Mouse (Mus musculus): Measurements from ENCODE around the gene Apbb2.

Apbb2 gene

DNA sequence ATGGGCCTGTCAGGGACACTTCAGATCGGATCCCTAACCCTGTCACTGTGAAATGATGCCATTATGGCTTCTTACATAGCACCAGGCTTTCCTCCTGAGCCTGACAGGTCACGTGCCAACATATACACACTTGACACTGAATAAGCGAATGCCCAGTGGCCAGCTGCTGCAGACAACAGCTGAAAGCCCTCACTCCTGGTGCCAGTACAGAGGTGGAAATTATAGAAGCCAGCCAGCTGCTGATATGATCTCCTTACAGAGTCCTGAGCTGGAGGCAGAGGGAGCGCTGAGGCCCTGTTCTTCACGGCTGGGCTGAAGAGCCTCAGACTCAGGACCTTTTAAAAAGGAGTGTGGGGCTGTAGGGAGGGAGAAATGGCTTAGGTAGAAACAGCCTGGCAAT, 234.5 kb downstream of the Apbb2 start:
- no peak for DNase-seq (ENCODE audit: low read depth, low spot score)

DNA sequence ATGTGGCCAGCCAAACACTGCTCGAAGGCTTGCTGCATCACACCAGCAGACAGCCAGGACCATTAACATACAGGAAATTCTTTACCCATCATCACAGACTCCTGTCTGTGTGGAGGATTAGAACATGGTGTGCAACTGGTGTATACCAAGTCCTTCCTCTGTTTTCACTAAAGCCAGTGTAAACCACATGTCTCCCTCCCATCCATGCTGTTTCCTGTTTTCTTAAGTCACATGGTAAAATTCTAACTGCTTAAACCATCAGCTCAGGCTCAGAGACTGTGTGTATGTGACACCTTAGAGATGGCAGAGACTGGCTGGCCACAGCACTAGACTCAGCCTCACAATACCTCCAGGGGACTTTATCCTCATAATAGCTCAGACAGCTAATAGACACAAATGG, 236.5 kb downstream of the Apbb2 start:
- DNase-seq (ENCODE audit: low read depth, low spot score), result no peak

DNA sequence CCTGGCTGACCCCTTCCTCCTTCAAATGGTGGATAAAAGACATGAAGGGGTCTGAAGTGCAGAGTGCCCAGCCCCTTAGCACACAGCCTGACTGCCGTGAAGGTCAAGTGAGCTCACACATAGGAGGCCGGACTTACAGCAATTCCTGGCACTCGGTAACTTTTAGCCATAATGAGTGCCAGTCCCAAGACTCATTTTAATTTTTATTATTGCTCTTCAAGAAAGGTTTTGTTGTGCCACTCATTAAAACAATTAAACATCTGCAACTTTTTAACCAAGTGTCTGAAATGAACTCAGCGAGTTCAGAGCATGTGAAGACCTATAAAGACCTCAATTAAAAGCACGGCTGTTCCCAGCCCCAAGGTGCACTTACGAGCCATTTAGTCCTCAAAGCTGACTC, 239.6 kb downstream of the Apbb2 start:
- no peak for DNase-seq (ENCODE audit: low read depth, low spot score)

DNA sequence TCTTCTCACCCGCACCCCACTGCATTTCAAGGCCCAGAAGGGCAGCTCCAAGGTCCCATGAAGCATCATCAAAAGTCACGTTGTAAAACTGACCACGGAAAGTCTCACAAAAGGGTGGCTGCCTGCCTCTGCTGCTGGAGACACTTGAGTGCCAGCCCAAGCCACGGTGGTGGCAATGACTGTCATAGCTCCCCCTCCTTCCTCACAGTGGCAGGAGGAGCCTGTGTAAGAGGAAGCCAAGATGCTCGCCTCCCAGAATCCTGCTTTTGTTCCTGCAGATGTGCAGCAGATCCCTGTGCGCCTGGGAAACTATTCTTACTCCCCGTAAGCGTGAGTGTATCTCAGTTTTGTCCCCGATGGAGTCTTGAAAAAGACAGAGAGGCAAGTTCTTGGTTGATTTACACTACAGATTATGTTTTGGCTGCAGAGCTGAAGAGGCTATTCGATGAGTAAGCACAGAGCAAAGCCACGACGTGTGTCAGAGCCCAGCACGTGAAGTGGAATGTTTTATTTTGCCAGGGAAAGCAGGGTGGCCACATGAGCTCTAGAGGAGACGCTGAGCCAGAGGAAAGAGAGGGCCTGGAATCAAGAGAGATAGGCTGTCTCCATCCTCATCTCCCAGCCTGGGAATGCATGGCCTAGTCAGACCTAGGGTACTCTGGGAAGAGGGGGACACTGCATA, 241.9 kb downstream of the Apbb2 start:
- no peak for DNase-seq (ENCODE audit: low read depth, low spot score)

DNA sequence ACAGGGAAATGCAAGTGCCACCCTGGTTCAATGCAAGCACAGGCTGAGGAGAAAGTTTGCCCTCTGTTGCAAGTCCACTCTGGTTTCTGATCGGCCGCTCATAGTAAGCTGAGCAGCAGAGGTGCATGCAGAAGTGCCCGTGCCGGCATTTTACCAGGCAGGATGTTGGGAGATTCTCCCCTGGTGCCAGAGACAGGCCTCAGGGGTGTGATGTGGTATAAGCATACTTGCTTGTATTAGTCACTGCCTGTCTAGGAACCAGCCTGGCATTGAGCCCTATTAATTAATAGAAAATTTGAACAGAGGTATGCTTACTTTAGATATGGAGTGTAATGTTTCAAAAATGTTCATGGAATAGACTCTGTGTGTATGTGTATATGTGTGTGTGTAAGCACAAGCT, 244.2 kb downstream of the Apbb2 start:
- DNase-seq (ENCODE audit: low read depth, low spot score), result no peak

DNA sequence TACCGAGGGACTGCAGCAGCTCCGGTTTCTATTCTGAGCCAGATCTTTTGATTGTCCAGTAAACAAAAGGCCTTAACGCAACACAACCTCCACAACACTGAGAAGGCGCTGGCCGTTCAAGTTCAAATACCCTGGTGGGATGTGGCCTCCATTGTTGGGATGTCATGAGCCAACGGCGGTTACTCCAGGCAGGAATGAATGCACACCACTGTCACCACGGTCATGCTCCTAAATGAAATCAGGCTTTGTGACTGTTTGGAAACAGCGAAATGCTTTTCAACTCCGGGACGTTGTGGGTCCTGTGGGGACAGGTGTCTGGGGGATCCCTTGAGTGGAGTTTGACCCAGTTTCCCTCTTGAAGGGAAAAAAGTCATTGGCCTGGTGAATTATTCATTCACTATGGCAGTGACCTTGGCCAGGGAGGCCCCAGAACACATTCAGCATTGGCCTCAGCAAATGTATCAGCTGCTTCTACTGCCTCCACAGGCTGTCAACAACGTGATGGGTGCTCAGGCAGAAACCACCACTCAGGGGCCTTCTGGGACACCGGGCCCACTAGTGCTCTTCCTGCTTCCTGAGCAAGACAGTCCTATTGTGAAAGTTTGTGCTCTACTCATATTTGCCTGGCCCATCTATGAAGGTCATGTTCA, 244.9 kb downstream of the Apbb2 start:
- no peak for DNase-seq (ENCODE audit: low read depth, low spot score)

DNA sequence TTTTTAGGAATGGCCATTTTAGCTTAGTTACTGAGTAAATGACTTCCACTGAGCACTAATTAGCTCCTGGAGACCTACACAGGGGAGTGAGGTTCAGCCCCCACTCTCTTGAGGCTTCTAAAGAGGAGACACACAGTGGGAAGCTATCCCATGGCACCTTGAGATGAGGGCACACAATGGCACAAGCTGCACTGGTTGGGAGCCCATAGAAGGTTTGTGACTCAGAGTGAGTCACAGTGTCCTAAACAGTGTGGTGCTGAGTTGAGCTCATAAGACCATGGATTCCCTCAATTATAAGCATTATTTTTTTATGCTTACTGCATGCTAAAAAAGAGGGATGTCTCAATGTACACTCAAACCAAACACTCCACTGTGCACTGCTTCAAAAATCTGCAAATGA, 247.5 kb downstream of the Apbb2 start:
- DNase-seq (ENCODE audit: low read depth, low spot score), result no peak

DNA sequence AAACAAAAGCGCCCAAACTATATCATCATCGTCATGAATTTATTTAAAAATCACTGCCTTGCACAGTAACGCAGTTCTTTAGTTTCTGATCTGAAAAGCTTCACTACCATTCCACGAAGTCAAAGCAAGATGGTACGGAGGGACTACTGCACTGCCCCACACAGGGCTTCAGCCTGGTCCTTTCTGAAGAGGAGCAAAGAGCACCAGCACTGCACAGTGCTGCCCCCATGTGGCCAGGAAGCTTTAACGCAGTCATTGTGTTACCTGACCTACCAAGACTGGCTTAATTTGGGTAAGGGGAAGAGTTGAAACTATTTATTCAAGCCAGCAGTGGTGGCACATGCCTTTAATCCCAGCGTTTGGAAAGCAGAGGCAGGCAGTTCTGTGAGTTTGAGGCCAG, 249.6 kb downstream of the Apbb2 start:
- peak; percentile 23 for DNase-seq (ENCODE audit: low read depth, low spot score)

DNA sequence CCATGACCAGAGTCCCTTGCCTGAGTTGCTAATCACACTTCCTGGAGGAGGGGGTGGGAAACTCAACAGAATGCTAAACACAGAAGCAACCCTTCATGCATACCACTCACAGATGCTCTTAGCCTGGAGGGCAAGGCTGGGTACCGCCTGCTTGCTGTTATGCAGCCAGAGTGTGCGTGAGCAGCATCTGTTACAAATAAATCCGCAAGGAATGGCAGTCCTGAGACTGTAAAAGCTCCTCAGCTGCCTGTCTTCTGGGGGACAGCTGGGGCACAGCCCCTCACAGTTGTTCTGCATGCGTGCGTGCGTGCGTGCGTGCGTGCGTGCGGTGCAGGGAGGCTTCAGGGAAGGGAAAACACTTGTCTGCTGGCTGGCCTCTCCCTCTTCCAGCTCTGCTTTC, 250.9 kb downstream of the Apbb2 start:
- no peak for DNase-seq (ENCODE audit: low read depth, low spot score)

DNA sequence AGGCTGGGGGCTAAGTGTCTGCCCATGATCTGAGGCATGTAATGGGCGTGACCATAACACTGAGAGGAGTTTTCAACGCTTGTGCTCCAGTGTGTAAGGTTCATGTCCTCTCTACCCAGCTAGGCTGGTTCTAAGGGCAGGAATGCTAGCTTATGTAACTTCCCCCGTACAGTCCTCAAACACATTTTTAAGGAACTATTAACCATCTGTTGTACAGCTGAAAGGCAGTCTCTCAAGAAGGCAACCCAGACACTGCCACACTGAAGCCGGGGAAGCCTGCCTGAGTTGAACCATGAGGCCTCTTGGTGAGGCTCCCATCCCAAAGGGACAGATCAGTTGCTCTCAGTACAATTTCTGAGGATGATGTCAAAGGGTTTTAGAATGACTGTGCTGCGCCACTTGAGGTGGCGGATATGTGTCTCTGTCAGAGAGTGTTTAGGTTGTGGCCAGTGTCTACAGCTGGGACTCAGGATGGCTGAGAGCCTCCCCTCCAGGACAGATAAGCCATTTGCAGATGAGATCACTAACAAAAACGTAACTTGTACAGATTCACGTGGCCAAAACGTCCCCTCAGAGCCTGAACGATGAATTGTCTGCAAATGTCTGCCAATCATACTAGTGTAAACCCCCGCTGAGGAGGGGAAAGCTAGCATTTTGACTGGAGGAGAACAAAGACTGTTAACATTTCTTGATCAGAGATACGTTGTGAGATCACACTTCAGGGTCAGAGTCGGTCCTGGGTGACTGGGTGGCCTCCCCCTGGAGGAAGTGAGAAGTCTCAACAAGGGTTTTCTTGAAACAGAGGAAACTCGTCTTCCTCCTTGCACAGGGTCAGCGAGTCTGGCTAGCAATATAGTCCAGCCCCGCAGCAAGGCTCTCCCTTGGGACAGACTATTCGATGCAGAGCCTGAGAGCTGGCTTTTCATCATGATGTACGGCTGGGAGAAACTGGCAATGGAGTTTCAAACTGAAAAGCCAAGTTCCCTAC, 255.0 kb downstream of the Apbb2 start:
- DNase-seq (ENCODE audit: low read depth, low spot score), result no peak

DNA sequence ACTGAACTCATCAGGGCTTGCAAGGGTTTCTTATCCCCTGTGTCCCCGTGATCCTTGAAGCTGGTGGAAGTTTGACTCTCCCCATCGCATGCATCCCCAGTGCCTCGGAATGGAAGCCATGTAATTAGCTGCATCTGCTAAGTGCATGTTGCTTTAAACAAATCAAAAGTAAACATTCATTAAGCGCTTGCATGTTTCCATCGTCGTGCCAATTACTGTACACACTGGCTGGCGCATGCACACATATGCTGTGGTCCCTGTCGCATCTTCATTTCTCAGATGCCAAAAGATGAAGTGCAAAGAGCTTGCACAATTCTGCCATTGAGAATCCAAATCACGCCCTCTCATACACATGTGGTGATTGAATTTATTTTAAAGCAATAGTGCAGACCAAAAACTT, 257.8 kb downstream of the Apbb2 start:
- no peak for DNase-seq (ENCODE audit: low read depth, low spot score)

DNA sequence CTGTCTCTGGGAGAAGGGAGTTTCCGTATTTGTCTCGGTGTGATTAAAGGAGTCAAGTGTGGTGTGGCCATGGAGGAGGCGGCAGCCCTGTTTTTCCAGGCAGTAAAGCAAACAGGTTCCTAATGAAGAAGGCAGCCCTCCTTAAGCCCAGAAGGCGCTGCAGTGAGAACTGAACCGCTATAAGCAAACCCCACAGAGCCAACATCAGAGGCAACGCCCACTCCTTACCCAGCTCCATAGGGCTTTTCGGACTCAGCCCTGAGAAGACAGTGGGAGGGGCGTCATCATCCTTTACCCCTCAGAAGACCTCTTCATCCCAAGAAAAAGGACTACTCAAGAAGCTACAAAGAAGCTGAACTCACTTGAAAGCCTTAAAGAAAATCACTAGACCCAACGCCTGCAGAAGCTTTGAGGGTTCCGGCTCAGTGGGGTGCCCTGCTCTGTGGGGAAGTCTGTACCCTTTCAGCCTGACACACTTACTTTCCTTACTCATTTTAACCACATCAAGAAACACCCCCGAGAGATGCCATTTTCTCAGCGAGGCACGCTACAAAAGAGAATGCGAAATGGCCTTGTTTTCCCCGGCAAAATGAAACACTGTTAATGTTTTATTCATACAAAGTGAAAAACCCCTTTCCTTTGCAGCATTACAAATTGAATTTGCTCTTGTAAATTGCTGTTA, 258.7 kb downstream of the Apbb2 start:
- DNase-seq (ENCODE audit: low read depth, low spot score), result no peak

DNA sequence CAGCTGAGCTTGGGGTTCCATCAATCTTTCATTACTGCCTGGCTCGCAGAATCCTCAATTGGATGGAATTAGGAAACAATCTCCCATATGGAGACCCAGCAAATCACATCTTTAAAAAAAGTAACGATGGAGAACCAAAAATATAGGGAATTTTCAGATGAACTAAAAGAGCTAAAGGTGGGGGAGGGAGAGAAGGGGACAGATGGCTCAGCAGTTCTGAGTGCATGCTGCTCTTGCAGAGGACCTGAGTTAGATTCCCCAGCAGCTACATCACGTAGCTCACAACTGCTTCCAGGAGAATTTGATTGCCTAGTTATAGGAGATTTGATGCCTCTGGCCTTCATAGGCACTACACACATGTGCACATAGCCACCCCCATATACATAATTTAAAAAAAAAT, 263.4 kb downstream of the Apbb2 start:
- DNase-seq (ENCODE audit: low read depth, low spot score), result no peak

DNA sequence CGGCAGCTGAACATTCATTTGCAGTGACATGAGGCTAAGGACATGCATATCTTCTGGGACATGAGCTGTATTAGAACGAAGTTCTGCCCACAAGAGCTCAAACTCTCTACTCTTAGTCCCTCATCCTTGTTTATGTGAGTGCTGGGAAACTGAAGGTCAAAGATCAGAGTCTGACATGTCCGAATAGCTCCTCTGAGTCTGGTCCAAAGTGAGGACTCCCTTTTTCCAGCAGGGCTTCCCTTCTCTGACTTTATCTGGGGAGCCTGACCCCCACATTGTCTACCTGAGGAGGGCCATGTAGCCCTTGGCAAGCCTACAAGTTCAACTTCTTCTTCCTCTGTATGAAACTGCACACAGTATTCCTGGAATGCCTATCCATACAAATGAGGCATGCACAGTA, 264.7 kb downstream of the Apbb2 start:
- no peak for DNase-seq (ENCODE audit: low read depth, low spot score)

DNA sequence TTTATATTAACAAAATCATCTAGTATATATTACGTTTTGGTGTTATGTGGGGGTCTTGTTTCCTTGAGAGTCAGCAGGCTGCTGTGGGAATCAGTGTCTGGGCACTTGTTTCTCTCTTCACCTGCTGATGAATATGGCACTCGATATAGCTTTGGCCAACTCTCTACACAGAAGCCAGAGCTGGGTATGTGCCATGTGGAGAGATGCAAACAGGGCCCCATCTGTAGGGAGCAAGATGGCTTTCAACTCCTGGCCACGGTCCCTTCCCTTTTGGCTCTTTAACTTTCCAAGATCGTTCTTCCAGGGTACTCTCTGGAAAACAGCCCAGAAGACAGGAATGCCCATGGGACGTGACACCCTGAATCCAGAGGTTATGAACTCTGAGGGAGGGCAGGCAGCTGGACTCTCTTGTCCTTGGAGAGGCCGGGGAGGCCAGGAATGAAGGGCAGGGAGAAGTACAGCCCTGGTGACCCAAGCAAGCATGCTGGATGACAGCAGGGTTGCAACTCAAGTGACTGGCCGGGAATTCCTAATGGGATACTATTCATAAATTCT, 266.7 kb downstream of the Apbb2 start:
- DNase-seq (ENCODE audit: low read depth, low spot score), result no peak

DNA sequence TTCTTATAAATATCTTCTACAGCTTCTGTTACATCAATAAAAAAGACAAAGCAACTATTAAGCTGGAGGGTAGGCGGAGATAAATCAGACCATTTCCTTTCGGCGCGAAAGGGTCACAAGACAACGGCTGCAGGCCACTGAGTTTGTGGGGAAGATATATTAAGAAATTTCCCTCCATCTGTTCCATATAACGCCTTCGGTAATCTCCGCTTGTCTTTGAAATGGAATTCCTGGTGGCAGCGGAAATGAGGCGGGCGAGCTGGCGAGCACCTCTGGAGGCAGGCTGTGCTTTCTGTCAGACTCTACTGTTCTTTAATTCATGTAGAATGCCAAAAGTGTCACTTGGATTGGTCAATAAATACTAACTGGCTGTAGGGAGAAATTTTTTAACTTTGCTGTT, 267.5 kb downstream of the Apbb2 start:
- no peak for DNase-seq (ENCODE audit: low read depth, low spot score)

DNA sequence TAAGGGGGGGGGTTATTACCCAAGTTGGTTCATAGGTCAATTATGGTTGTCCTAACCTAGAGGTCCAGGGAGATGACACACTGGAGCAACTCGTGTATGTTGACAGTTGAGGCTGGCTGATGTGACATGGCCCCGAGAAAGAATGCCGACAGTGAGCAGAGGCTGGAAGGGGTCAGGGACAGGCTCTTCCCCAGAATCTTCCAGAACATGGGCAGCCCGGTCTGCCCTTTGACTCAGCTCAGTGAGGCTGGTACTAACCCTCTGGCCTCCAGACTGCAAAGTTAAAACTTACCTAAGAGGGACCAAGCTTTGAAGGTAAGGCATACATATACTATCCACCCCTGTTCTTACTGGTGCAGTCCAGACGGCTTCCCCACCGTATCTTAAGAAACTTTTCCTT, 268.0 kb downstream of the Apbb2 start:
- no peak for DNase-seq (ENCODE audit: low read depth, low spot score)

DNA sequence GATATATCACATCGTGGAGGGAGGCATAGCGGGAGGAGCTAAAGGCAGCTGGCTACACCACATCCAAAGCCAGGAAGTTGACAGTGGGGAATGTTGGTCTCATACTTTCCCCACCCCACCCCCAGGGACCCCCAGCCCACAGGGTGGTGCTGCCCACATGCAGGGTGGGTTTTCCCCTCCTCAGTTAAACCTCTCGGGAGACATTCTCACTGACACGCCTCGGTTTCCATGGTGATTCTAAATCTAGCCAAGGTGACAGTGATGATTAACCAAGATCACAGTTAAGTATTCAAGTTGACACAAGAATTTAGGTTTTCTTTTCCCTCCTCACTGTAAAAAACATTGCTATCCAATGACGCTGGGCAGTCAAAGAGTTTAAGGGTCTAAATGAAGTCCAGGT, 270.2 kb downstream of the Apbb2 start:
- DNase-seq (ENCODE audit: low read depth, low spot score), result no peak

DNA sequence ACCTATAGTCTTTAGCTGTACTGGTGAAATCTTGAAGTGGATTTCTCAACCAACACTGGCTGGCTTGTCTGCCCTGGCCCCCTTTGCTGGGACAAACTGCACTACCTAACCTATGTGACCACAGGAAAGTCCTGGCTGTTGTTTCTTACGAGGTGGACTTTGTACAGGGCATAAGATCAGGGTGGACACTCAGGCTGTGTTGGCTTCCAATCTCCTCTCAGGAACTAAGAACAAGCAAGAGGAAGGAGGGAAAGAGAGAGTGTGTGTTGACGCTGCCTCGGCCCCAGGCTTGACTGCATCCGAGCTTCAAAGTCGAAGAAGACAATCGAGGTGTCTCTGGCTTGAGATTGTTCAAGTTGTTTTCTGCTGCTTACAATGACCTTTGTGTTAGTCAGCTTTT, 271.8 kb downstream of the Apbb2 start:
- DNase-seq (ENCODE audit: low read depth, low spot score), result no peak

DNA sequence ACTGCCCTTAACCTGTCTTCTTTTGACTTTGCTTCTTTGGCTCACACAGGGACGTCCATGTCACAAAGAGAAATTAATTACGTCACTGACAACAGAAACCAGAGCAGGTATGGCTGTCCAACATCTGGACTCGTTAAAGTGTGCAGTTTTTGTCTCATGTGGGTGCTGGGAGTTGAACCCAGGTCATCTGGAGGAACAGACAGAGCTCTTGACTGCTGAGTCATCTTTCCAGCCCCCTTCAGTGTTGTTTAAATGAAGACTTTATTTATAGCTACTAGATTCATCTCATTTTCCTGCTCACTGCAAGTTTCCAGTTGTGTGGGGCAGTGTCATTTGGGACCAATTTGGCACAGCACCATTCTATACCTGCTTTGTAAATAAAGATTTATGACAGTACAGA, 273.4 kb downstream of the Apbb2 start:
- DNase-seq (ENCODE audit: low read depth, low spot score), result no peak

DNA sequence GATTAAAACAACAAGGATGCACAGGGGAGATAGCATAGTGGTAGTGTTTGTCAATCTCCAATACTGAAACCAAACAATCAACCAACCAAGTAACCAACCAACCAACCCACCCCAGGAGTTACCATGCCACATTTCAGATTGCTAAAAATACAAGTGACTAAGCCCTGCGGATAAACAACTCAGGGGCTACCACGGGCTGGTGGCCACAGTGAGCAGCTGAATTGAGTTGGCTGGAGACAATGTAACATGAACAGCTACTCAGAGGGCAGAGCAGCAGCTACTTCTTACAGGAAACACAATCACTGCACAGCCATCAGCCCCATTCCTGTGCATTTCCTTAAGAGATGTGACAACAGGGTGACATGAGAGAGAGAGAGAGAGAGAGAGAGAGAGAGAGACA, 274.4 kb downstream of the Apbb2 start:
- no peak for DNase-seq (ENCODE audit: low read depth, low spot score)

DNA sequence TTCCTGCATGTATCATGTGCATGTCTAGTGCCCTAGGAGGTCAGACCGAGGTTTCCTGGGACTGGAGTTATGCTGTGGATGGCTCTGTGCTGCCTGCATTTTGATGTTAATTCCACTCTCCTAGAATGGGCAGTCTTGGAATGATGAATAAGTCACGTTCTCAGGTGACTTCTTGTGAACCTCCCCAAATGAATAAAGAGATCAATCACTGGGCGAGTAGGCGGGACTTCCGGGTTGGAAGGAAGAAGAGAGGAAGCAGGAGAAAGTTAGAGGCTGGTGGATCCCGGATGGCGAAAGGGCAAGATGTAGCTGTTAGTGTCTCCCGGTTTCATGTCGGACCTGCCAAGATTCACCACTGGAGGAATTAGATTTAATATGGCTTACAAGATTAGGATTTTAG, 276.3 kb downstream of the Apbb2 start:
- no peak for DNase-seq (ENCODE audit: low read depth, low spot score)

Measured in retina, adult 2 months (tissue).